Mouse (Mus musculus) limb, embryonic 15.5 days (tissue): ENCODE measurements around the gene Klk15. TPM values are rescaled to one million over a fixed set of nuclear protein-coding genes. Genes with fewer than 3 reads are reported as not detected.

Experiments used
- polyA plus RNA-seq: library from polyadenylated mRNA; unstranded; fragments of >200 nt; fragmentation: Nextera tagmentation; extraction: Ambion mirVana; gene quantifications from 2 replicates; pipeline ENCODE4 v1.2.1, GENCODE M21; 2015

Gene Klk15
- polyA plus RNA-seq, 1 experiment from 2014 or later, result not detected

Other genes starting within 250 kb of the Klk15 start
- not detected in 2 replicates for gene Klk14, start 243.3 kb upstream of the Klk15 start, polyA plus RNA-seq
- 12.5 and 16.1 TPM in 2 replicates for gene Klk13, start 221.2 kb upstream of the Klk15 start, polyA plus RNA-seq
- gene Klk12, start 164.8 kb upstream of the Klk15 start, polyA plus RNA-seq, result 0.22 and 0.32 TPM in 2 replicates
- gene Klk11, start 159.1 kb upstream of the Klk15 start, polyA plus RNA-seq, result 20.2 and 22.0 TPM in 2 replicates
- 38.4 and 45.0 TPM in 2 replicates for gene Klk10, start 152.7 kb upstream of the Klk15 start, polyA plus RNA-seq
- gene Klk9, start 141.8 kb upstream of the Klk15 start, polyA plus RNA-seq, result 1.5 TPM in 2 replicates
- 60.6 and 64.4 TPM in 2 replicates for gene Klk8, start 136.2 kb upstream of the Klk15 start, polyA plus RNA-seq
- 6.7 and 13.4 TPM in 2 replicates for gene Klk7, start 122.4 kb upstream of the Klk15 start, polyA plus RNA-seq
- 0.13 and 0.25 TPM in 2 replicates for gene Klk6, start 109.2 kb upstream of the Klk15 start, polyA plus RNA-seq
- gene Klk5, start 91.8 kb upstream of the Klk15 start, polyA plus RNA-seq, result 18.1 and 25.3 TPM in 2 replicates
- gene Klk4, start 52.6 kb upstream of the Klk15 start, polyA plus RNA-seq, result 0.14 TPM in 1 of 2 replicates, not detected in the other
- gene Klk1b8, start 16.9 kb downstream of the Klk15 start, polyA plus RNA-seq, result not detected in 2 replicates
- gene Klk1b1, start 33.0 kb downstream of the Klk15 start, polyA plus RNA-seq, result not detected in 2 replicates
- not detected in 2 replicates for gene Klk1b9, start 42.3 kb downstream of the Klk15 start, polyA plus RNA-seq
- gene Klk1b11, start 62.1 kb downstream of the Klk15 start, polyA plus RNA-seq, result not detected in 2 replicates
- 0.31 and 3.5 TPM in 2 replicates for gene Klk1b26, start 78.4 kb downstream of the Klk15 start, polyA plus RNA-seq
- not detected in 2 replicates for gene Klk1b27, start 118.5 kb downstream of the Klk15 start, polyA plus RNA-seq
- gene Klk1b21, start 168.6 kb downstream of the Klk15 start, polyA plus RNA-seq, result not detected in 2 replicates
- gene Klk1b22, start 178.9 kb downstream of the Klk15 start, polyA plus RNA-seq, result not detected in 2 replicates
- gene Klk1b16, start 203.0 kb downstream of the Klk15 start, polyA plus RNA-seq, result not detected in 2 replicates